Mouse (Mus musculus): ENCODE measurements around the gene Edc4. TPM values are rescaled to one million over a fixed set of nuclear protein-coding genes. Genes with fewer than 3 reads are reported as not detected.

The Edc4 gene
- polyA plus RNA-seq, 1 experiment: 31.3 TPM

DNA sequence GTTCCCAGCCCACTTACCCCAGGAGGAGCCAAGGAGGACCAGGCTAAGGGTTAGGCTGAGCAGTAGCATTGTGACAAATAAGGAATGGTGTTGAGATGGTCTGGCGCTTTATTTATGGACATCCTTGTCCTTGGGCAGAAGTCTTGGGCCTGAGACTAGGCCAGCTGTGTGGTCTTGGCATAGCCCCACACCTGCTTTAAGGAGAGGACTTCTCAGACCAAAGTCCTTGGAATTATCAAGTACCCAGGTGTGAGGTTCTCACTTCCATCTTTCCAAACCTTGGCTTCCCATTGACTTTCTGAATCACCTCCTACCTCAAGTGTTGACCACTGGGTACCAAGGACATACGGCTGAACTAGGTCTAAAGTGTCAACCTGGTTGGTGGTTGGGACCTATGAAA is 53.1 kb downstream of the Edc4 start, which contains the start of gene Ctrl:
Ctrl (minus strand) TSS at position 101 of the 400 bp plus-strand sequence.
- Histone ChIP-seq H3K4me3 (ENCODE audit: insufficient read depth, poor library complexity, severe bottlenecking) (no peak within 1 kb of the TSS), H3ac (ENCODE audit: control insufficient read depth, insufficient read length, low read depth) (no peak within 1 kb of the TSS), H3K36me3 (ENCODE audit: control insufficient read depth, insufficient read depth) (peaks cover 3% of the 10 kb centered on the region), H3K79me2 (ENCODE audit: control insufficient read depth, insufficient read depth) (no peaks in the 10 kb centered on the region), H3K79me3 (ENCODE audit: low read depth) (peaks cover 2% of the 10 kb centered on the region), H3K27me3 (ENCODE audit: control insufficient read depth, insufficient read depth, insufficient read length) (no peaks in the 10 kb centered on the region)
- TF ChIP-seq MYOG (IDR thresholded peaks at IDR 0.05; ENCODE audit: control insufficient read depth, extremely low read depth, insufficient read length) (no peak), USF1 (IDR thresholded peaks at IDR 0.05; ENCODE audit: low read depth) (no peak), CEBPB (IDR thresholded peaks at IDR 0.05; ENCODE audit: low read depth) (no peak), MAX (IDR thresholded peaks at IDR 0.05) (no peak), CTCF (IDR thresholded peaks at IDR 0.05; ENCODE audit: control insufficient read depth, insufficient read depth, insufficient read length) (no peak), FOSL1 (IDR thresholded peaks at IDR 0.05; ENCODE audit: insufficient read depth, low read length, poor library complexity, severe bottlenecking) (no peak), MYOD1 (IDR thresholded peaks at IDR 0.05; ENCODE audit: control insufficient read depth, insufficient read length, low read depth) (no peak)

DNA sequence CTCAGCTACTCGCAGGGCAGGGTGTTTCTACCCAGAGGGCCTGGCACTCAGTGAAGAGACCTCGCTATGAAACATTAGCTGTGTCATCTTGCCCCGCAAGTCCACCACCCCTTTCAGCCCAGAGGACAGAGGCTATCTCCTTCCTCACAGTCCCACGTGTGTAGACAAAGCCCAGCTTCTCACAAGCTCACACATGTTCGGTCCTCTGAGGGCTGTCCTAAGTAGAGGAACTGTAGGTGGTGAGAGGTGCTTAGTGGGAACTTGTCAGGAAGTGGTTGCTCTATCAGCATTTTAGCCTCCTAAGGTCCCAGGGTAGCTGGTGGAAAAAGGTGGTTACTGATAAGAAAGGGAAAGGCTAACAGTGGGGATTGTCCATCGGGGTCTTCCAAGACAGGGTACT is 54.4 kb downstream of the Edc4 start:
- H3K27me3 ChIP-seq (ENCODE audit: control insufficient read depth, insufficient read depth, insufficient read length): no peaks in the 10 kb centered on the region
- H3ac ChIP-seq (ENCODE audit: control insufficient read depth, insufficient read length, low read depth): no peak overlapping the region
- H3K4me3 ChIP-seq (ENCODE audit: insufficient read depth, poor library complexity, severe bottlenecking): no peak overlapping the region
- TF ChIP-seq MYOD1 (IDR thresholded peaks at IDR 0.05; ENCODE audit: control insufficient read depth, insufficient read length, low read depth) (no peak), USF1 (IDR thresholded peaks at IDR 0.05; ENCODE audit: low read depth) (no peak), CTCF (IDR thresholded peaks at IDR 0.05; ENCODE audit: control insufficient read depth, insufficient read depth, insufficient read length) (no peak), CEBPB (IDR thresholded peaks at IDR 0.05; ENCODE audit: low read depth) (no peak), MAX (IDR thresholded peaks at IDR 0.05) (no peak), MYOG (IDR thresholded peaks at IDR 0.05; ENCODE audit: control insufficient read depth, extremely low read depth, insufficient read length) (no peak), FOSL1 (IDR thresholded peaks at IDR 0.05; ENCODE audit: insufficient read depth, low read length, poor library complexity, severe bottlenecking) (no peak)
- H3K36me3 ChIP-seq (ENCODE audit: control insufficient read depth, insufficient read depth): peaks cover 9% of the 10 kb centered on the region
- no peaks in the 10 kb centered on the region for H3K79me2 ChIP-seq (ENCODE audit: control insufficient read depth, insufficient read depth)
- H3K79me3 ChIP-seq (ENCODE audit: low read depth): peaks cover 2% of the 10 kb centered on the region

DNA sequence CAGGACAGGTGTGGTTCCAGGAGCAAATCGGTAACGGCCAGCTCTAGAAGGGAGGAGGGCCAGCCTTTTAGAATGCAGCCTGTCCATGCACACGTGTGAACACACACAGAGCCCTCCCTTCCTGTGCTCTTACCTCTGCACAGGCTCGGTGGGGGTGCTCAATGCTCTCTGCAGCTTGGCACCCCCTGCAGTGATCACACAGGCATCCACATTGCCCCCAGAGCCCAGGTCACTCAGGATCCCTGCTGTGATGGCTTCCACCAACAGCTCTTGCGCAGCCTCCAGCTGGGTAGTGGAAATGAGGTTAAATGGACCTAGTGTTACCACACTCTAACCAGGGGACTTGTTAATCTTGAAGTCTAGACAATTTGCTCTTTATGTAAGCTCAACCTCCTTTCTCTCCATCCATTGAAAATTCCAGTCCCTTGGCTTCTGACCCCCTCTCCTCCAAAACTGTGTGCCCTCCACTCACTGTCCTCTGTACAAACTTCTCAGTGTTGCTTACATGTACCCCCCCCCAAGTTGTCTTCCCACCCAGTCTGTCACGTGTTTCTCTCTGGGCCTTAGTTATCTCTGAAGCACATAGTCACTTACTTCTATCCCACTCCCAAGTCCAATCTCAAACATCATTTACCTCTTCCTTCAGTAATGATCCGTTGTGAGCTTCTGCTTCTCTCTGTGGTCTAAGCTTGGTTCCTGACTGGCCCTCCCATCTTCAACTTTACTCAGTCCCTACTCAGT is 55.4 kb downstream of the Edc4 start:
- TF ChIP-seq USF1 (IDR thresholded peaks at IDR 0.05; ENCODE audit: low read depth): no peak

DNA sequence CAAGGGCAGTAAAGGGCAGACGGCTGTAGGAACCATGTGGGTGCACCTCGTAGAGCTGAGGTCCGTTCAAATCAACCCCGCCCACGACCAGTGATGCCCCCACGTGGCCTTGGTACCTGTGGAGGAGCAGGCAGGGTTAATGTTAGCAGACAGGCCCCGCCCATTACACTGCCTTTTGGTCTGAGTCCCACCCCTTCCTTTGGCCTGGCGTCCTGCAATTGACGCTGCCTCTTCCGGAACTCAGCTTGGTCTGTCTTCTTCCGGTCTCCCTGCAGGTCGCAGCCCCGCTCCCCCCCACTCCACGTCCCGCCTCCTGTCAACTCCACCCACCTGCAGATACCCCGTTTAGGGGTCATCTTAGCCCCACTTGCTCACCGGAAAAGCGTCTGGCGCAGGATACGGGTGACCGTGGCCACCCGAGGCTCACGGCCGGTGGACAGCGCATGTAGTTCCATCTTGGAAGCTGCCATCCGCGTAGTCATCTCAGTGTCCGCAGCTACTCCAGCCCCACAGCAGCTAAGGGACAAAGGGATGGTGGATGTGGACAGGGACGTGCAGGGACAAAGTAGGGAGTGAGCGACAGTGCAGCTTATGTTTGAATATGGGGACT is 56.3 kb downstream of the Edc4 start:
- Histone ChIP-seq H3ac (ENCODE audit: control insufficient read depth, insufficient read length, low read depth) (peak overlapping the region; percentile 79), H3K36me3 (ENCODE audit: control insufficient read depth, insufficient read depth) (peaks cover 24% of the 10 kb centered on the region), H3K79me2 (ENCODE audit: control insufficient read depth, insufficient read depth) (no peaks in the 10 kb centered on the region), H3K27me3 (ENCODE audit: control insufficient read depth, insufficient read depth, insufficient read length) (no peaks in the 10 kb centered on the region), H3K4me3 (ENCODE audit: insufficient read depth, poor library complexity, severe bottlenecking) (peak overlapping the region; percentile 71), H3K79me3 (ENCODE audit: low read depth) (peaks cover 2% of the 10 kb centered on the region)
- TF ChIP-seq FOSL1 (IDR thresholded peaks at IDR 0.05; ENCODE audit: insufficient read depth, low read length, poor library complexity, severe bottlenecking) (no peak), CTCF (IDR thresholded peaks at IDR 0.05; ENCODE audit: control insufficient read depth, insufficient read depth, insufficient read length) (no peak), MAX (IDR thresholded peaks at IDR 0.05) (peak; percentile 90), MYOG (IDR thresholded peaks at IDR 0.05; ENCODE audit: control insufficient read depth, extremely low read depth, insufficient read length) (no peak), CEBPB (IDR thresholded peaks at IDR 0.05; ENCODE audit: low read depth) (no peak), USF1 (IDR thresholded peaks at IDR 0.05; ENCODE audit: low read depth) (peak; percentile 71)

More for the DNA sequence above, 55.4 kb downstream of the Edc4 start:
- Histone ChIP-seq H3K4me3 (ENCODE audit: insufficient read depth, poor library complexity, severe bottlenecking) (peak overlapping the region; percentile 71), H3K79me2 (ENCODE audit: control insufficient read depth, insufficient read depth) (no peaks in the 10 kb centered on the region), H3K36me3 (ENCODE audit: control insufficient read depth, insufficient read depth) (peaks cover 14% of the 10 kb centered on the region), H3ac (ENCODE audit: control insufficient read depth, insufficient read length, low read depth) (no peak overlapping the region), H3K27me3 (ENCODE audit: control insufficient read depth, insufficient read depth, insufficient read length) (no peaks in the 10 kb centered on the region), H3K79me3 (ENCODE audit: low read depth) (peaks cover 2% of the 10 kb centered on the region)

DNA sequence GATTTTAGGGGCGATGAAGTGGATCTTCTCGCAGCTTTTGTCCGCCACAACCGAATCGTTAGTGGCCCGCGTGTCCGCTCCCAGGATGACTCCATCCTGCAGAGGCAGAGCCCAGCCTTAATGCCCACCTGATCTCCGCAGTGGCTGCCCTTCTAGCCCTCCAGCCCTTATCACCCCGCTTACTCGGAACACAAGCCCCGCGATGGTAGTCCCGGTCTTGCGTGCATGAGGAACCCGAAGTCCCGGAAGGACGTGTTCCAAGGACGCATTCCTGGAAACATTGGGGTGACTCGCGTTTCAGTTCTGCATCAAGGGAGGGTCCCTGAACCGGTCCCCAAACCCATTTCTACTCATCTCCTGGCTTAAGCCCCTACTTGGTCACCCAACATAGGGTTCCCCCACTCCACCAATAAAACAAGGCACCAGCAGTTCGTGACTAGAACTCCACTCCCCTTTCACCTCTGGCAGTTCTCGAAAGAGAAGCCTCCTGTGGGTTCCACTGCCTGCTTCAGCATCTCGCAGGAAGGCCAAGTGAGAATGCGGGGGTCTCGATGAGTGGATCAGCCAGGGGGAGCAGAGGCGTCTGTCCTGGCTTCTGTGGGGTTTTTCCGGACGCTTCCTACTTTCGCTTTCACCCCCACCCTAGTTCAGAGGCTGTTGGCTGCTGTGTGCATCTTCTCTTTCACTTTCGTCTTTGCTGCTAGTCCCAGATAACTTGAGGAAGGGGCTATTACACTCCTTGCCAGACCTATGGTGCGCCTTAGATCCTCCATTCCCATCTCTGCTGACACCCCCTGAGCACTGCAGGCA is 57.0 kb downstream of the Edc4 start:
- peak overlapping the region; percentile 71 for H3K4me3 ChIP-seq (ENCODE audit: insufficient read depth, poor library complexity, severe bottlenecking)
- peak overlapping the region; percentile 79 for H3ac ChIP-seq (ENCODE audit: control insufficient read depth, insufficient read length, low read depth)
- no peaks in the 10 kb centered on the region for H3K27me3 ChIP-seq (ENCODE audit: control insufficient read depth, insufficient read depth, insufficient read length)
- H3K36me3 ChIP-seq (ENCODE audit: control insufficient read depth, insufficient read depth): peaks cover 29% of the 10 kb centered on the region
- TF ChIP-seq MAX (IDR thresholded peaks at IDR 0.05): no peak
- no peak for TF ChIP-seq CTCF (IDR thresholded peaks at IDR 0.05; ENCODE audit: control insufficient read depth, insufficient read depth, insufficient read length)
- TF ChIP-seq MYOG (IDR thresholded peaks at IDR 0.05; ENCODE audit: control insufficient read depth, extremely low read depth, insufficient read length): no peak
- TF ChIP-seq USF1 (IDR thresholded peaks at IDR 0.05; ENCODE audit: low read depth): no peak
- no peak for TF ChIP-seq CEBPB (IDR thresholded peaks at IDR 0.05; ENCODE audit: low read depth)
- TF ChIP-seq MYOD1 (IDR thresholded peaks at IDR 0.05; ENCODE audit: control insufficient read depth, insufficient read length, low read depth): no peak
- TF ChIP-seq FOSL1 (IDR thresholded peaks at IDR 0.05; ENCODE audit: insufficient read depth, low read length, poor library complexity, severe bottlenecking): no peak
- peaks cover 2% of the 10 kb centered on the region for H3K79me3 ChIP-seq (ENCODE audit: low read depth)
- no peaks in the 10 kb centered on the region for H3K79me2 ChIP-seq (ENCODE audit: control insufficient read depth, insufficient read depth)
